Mouse (Mus musculus) limb, embryonic 13.5 days (tissue): ENCODE measurements around the gene Art2b. TPM values are rescaled to one million over a fixed set of nuclear protein-coding genes. Genes with fewer than 3 reads are reported as not detected.

ENCODE experiments used
- ATAC-seq: fragments of 200-750 bp; cut with Nextera tagmentation; 2 replicates; pipeline ENCODE4 v1.8.0; 2017; ENCODE audit warnings: low read depth, moderate number of reproducible peaks, moderate TSS enrichment; ENCODE audit not compliant: low FRiP score
- H3K27ac ChIP-seq: fragments of 300-500 bp; sonication (generic); 2 replicates; pipeline ENCODE4 v1.5.1; 2015; ENCODE audit warnings: inconsistent platforms, mild to moderate bottlenecking, moderate library complexity
- H3K27me3 ChIP-seq: fragments of 300-500 bp; sonication (generic); 2 replicates; pipeline ENCODE4 v1.6.1; 2015; ENCODE audit warnings: mild to moderate bottlenecking, inconsistent platforms
- H3K36me3 ChIP-seq: fragments of 300-500 bp; sonication (generic); 2 replicates; pipeline ENCODE4 v1.6.1; 2015; ENCODE audit warnings: inconsistent platforms, mild to moderate bottlenecking, moderate library complexity
- H3K4me1 ChIP-seq: fragments of 300-500 bp; sonication (generic); 2 replicates; pipeline ENCODE4 v1.6.1; 2015; ENCODE audit warnings: inconsistent platforms
- H3K4me2 ChIP-seq: fragments of 300-500 bp; sonication (generic); replicated peaks from 2 replicates; pipeline ENCODE4 v1.6.1; 2015; ENCODE audit warnings: inconsistent platforms, mild to moderate bottlenecking, moderate library complexity
- H3K4me3 ChIP-seq: fragments of 300-500 bp; sonication (generic); 2 replicates; pipeline ENCODE4 v1.5.1; 2015; ENCODE audit warnings: moderate library complexity, mild to moderate bottlenecking, inconsistent platforms
- H3K9ac ChIP-seq: fragments of 300-500 bp; sonication (generic); 2 replicates; pipeline ENCODE4 v1.6.1; 2015; ENCODE audit warnings: mild to moderate bottlenecking, inconsistent platforms
- H3K9me3 ChIP-seq: fragments of 300-500 bp; sonication (generic); 2 replicates; pipeline ENCODE4 v1.6.1; 2016; ENCODE audit warnings: inconsistent platforms
- WGBS: fragments of 180-500 bp; shearing (Covaris S2); methylation state at CpG from one replicate; pipeline ENCODE4 v1.1.7; 2015; 5-methylcytosine and 5-hydroxymethylcytosine counted together
- polyA plus RNA-seq: library from polyadenylated mRNA; unstranded; fragments of >200 nt; fragmentation: Nextera tagmentation; extraction: Ambion mirVana; gene quantifications from 2 replicates; pipeline ENCODE4 v1.2.1, GENCODE M21; 2015

Art2b gene
- polyA plus RNA-seq, 1 experiment from 2014 or later = not detected

GRCm38 (mm10) chr7:101535102-101535501 is 50.3 kb downstream of the Art2b start:
- Histone ChIP-seq H3K27me3 (0 out of 2 replicates have a peak, but pooled peaks cover 7% of the 10 kb centered on the region), H3K27ac (no peak overlapping the region), H3K36me3 (no peaks in the 10 kb centered on the region), H3K9ac (no peak overlapping the region), H3K9me3 (no peaks in the 10 kb centered on the region), H3K4me2 (no peak overlapping the region), H3K4me1 (no peaks in the 10 kb centered on the region), H3K4me3 (no peak overlapping the region)
- 64% methylated on average over 10 of the region's 10 CpGs for WGBS
- ATAC-seq = no peak

DNA sequence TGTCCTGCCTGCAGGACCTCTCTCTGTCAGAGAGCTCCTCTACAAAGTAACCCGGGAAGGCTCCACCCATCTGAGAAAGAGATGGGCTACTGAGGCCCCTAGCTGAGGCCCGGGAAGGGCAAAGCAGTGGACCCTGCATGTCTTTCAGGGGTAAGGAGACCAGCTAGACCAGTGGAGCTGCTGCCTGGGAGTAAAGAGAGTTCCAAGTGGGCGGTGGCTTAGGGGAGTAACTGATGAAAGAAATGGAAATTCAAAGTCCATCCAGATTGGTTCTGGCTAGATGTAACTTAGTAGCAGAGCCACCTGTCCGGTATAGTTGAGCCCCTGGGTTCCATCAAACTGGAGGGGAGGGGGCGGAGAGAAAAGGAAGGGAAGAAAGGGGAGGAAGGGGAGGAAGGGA is 51.0 kb downstream of the Art2b start:
- 0 out of 2 replicates have a peak, but pooled peaks cover 5% of the 10 kb centered on the region for H3K27me3 ChIP-seq
- no peaks in the 10 kb centered on the region for H3K4me1 ChIP-seq
- WGBS = 32% methylated on average over 5 of the region's 5 CpGs
- H3K9me3 ChIP-seq = no peaks in the 10 kb centered on the region
- no peak overlapping the region for H3K9ac ChIP-seq
- no peak overlapping the region for H3K4me3 ChIP-seq
- no peak for ATAC-seq
- no peak overlapping the region for H3K27ac ChIP-seq
- H3K36me3 ChIP-seq = no peaks in the 10 kb centered on the region
- H3K4me2 ChIP-seq = no peak overlapping the region

Other genes starting within 250 kb of the Art2b start
- 41.5 and 45.6 TPM in 2 replicates for gene Arap1, start 237.5 kb downstream of the Art2b start, polyA plus RNA-seq
- gene Gm45837, start 174.7 kb downstream of the Art2b start, polyA plus RNA-seq = 3.2 and 8.0 TPM in 2 replicates
- 4.6 and 10.4 TPM in 2 replicates for gene Pde2a, start 163.9 kb downstream of the Art2b start, polyA plus RNA-seq
- 46.7 and 52.1 TPM in 2 replicates for gene Clpb, start 78.0 kb upstream of the Art2b start, polyA plus RNA-seq
- 0.15 TPM in 1 of 2 replicates, not detected in the other for gene Phox2a, start 232.7 kb upstream of the Art2b start, polyA plus RNA-seq